Mouse (Mus musculus) C2C12 (cell line): ENCODE data around the gene Rasal1. TPM values are rescaled to one million over a fixed set of nuclear protein-coding genes. Genes with fewer than 3 reads are reported as not detected.

ENCODE experiments used
- H3K27me3 ChIP-seq: one replicate; pipeline ENCODE4 v1.6.1; 2011; ENCODE audit not compliant: control insufficient read depth, insufficient read depth, insufficient read length
- H3K36me3 ChIP-seq: one replicate; pipeline ENCODE4 v1.6.1; 2011; ENCODE audit not compliant: control insufficient read depth, insufficient read depth
- H3K4me3 ChIP-seq: one replicate; pipeline ENCODE4 v1.5.1; 2011; ENCODE audit warnings: mild to moderate bottlenecking, control low read depth; ENCODE audit not compliant: poor library complexity, insufficient read depth, severe bottlenecking
- H3K79me2 ChIP-seq: one replicate; pipeline ENCODE4 v1.6.1; 2011; ENCODE audit not compliant: control insufficient read depth, insufficient read depth
- H3K79me3 ChIP-seq: one replicate; pipeline ENCODE4 v1.6.1; 2011; ENCODE audit warnings: low read depth, control low read depth
- H3ac ChIP-seq: one replicate; pipeline ENCODE3; 2011; ENCODE audit warnings: low read depth; ENCODE audit not compliant: control insufficient read depth, insufficient read length
- CEBPB ChIP-seq: IDR thresholded peaks from one replicate; pipeline ENCODE4 v1.6.1; 2011; ENCODE audit warnings: low read depth, mild to moderate bottlenecking, control low read depth, moderate library complexity
- CTCF ChIP-seq: IDR thresholded peaks from one replicate; pipeline ENCODE4 v1.5.1; 2011; ENCODE audit not compliant: control insufficient read depth, insufficient read depth, insufficient read length
- FOSL1 ChIP-seq: IDR thresholded peaks from one replicate; pipeline ENCODE4 v1.8.0; 2011; ENCODE audit warnings: mild to moderate bottlenecking, low read length; ENCODE audit not compliant: poor library complexity, insufficient read depth, severe bottlenecking
- MAX ChIP-seq: IDR thresholded peaks from one replicate; pipeline ENCODE4 v1.6.1; 2011; ENCODE audit warnings: mild to moderate bottlenecking, control low read depth
- MYOD1 ChIP-seq: IDR thresholded peaks from one replicate; pipeline ENCODE4 v1.6.1; 2011; ENCODE audit warnings: low read depth; ENCODE audit not compliant: control insufficient read depth, insufficient read length
- MYOG ChIP-seq: IDR thresholded peaks from one replicate; pipeline ENCODE4 v1.6.1; 2011; ENCODE audit not compliant: control insufficient read depth, insufficient read length; ENCODE audit errors: extremely low read depth
- USF1 ChIP-seq: IDR thresholded peaks from one replicate; pipeline ENCODE4 v1.6.1; 2011; ENCODE audit warnings: low read depth, mild to moderate bottlenecking, control low read depth, moderate library complexity
- polyA plus RNA-seq: library from polyadenylated mRNA; unstranded; fragments of >200 nt; fragmentation: generic; extraction: Trizol; gene quantifications from one replicate; pipeline ENCODE4 v1.2.1, GENCODE M21; 2012; ENCODE audit warnings: missing spikeins

Rasal1 gene
- polyA plus RNA-seq, 1 experiment, result not detected

DNA sequence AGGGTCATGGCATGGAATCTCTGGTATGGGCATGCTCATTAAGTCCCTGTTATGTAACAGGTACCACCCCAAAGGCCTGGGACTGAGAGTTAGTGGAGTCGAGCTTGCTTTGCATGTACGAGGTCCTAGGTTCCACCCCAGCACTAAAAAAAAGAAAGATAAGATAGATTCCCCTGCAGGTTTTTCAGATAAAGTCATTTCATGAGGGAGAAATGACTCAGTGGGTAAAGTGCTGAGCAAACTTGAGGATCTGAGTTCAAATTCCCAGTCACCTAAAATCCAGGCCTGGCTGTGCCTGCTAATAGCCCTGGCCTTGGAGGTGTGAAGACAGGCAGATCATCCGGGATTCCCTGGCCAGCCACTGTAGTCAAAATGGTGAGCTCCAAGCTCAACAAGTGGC, 23.3 kb downstream of the Rasal1 start:
- Histone ChIP-seq H3K36me3 (no peaks in the 10 kb centered on the region), H3K27me3 (peaks cover 24% of the 10 kb centered on the region), H3K79me2 (no peaks in the 10 kb centered on the region), H3K4me3 (no peak overlapping the region), H3K79me3 (no peaks in the 10 kb centered on the region), H3ac (no peak overlapping the region)
- TF ChIP-seq MAX (no peak), MYOD1 (no peak), USF1 (no peak), FOSL1 (no peak), MYOG (no peak), CEBPB (no peak), CTCF (no peak)

DNA sequence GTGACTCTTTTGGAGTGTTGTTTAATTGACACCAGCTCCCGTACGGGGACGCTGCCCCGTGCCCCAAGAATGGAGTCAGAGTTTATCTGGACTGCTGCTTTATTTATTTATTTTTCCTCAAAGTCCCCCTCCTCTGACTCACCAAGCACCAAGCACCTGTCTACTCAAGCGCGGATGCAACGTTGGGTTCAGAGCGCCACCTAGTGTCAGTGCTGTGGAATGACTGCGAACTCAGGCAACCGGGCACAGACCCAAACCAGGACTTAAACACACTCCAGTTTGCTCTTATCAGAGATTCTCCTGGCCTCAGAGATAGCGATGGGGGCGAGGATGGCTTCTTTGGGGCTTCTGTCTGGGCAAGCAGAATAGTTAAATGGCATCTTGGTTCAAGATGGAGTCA, 25.0 kb downstream of the Rasal1 start:
- Histone ChIP-seq H3K4me3 (no peak overlapping the region), H3K27me3 (peaks cover 24% of the 10 kb centered on the region), H3K36me3 (no peaks in the 10 kb centered on the region), H3K79me3 (no peaks in the 10 kb centered on the region), H3ac (no peak overlapping the region), H3K79me2 (no peaks in the 10 kb centered on the region)
- peak; percentile 92 for TF ChIP-seq CTCF
- TF ChIP-seq MYOD1, result peak; percentile 40
- TF ChIP-seq MAX, result no peak
- no peak for TF ChIP-seq USF1

DNA sequence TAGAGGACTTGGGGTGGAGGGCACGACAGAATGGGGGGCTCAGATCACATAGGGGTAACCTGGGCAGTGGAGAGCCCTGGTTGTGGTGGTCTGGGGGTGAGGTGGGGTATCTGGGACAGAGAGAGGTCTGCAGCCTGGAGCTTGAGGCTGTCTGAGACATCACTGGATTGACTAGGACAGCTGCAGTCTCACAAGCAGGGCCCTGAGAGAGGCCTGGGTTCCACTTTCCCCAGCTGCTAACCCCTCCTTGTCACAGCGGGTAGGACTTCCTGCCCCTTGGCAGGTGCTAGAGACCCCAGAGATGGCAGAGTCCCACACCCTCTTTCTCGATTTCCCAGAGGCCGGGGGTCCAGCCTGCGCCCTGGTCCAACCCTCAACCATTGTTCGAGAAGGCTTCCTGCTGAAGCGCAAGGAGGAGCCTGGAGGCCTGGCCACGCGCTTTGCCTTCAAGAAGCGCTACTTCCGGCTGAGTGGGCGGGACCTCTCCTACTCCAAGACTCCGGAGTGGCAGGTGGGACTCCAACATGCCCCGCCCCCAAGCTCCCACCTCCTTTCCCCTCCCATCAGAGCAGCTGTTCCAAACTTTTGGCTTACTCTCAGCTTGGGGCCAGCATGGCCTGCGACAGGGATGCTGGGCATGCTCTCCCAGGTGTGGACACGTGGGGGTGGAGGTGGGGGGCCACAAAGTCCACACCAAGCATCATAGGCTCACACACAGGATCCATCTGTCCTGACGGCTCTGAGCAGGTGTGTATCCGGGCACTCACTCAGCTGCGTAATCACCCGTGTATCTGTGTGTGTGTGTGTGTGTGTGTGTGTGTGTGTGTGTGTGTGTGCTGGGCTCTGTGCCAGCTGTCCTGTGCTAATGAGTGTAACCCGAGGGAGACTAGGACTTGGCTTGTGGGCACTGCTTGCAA, 25.9 kb downstream of the Rasal1 start:
- Histone ChIP-seq H3K4me3 (no peak overlapping the region), H3K36me3 (no peaks in the 10 kb centered on the region), H3K27me3 (peaks cover 23% of the 10 kb centered on the region), H3K79me3 (no peaks in the 10 kb centered on the region), H3K79me2 (no peaks in the 10 kb centered on the region), H3ac (no peak overlapping the region)
- no peak for TF ChIP-seq MYOD1
- TF ChIP-seq MYOG, result no peak
- no peak for TF ChIP-seq FOSL1
- no peak for TF ChIP-seq CEBPB
- TF ChIP-seq USF1, result no peak
- TF ChIP-seq MAX, result no peak
- TF ChIP-seq CTCF, result no peak

DNA sequence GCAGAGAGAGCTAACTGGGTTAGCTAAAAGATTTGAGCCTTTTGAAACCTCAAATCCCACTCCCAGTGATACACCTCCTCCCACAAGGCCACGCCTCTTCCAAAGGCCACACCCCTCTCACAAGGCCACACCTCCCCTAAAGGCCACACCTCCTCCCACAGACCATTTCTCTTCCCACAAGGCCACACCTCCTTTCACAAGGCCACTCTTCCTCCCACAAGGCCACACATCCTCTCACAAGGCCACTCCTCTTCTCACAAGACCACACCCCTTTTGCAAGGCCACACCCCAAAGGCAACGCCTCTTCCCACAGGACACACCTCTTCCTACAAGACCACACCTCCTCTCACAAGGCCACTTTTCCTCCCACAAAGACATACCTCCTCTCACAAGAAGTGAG, 28.9 kb downstream of the Rasal1 start:
- H3ac ChIP-seq, result no peak overlapping the region
- H3K79me3 ChIP-seq, result no peaks in the 10 kb centered on the region
- H3K79me2 ChIP-seq, result no peaks in the 10 kb centered on the region
- no peak overlapping the region for H3K4me3 ChIP-seq
- TF ChIP-seq MAX (no peak), USF1 (no peak), FOSL1 (no peak), CEBPB (no peak)
- H3K27me3 ChIP-seq, result peaks cover 29% of the 10 kb centered on the region
- no peaks in the 10 kb centered on the region for H3K36me3 ChIP-seq

DNA sequence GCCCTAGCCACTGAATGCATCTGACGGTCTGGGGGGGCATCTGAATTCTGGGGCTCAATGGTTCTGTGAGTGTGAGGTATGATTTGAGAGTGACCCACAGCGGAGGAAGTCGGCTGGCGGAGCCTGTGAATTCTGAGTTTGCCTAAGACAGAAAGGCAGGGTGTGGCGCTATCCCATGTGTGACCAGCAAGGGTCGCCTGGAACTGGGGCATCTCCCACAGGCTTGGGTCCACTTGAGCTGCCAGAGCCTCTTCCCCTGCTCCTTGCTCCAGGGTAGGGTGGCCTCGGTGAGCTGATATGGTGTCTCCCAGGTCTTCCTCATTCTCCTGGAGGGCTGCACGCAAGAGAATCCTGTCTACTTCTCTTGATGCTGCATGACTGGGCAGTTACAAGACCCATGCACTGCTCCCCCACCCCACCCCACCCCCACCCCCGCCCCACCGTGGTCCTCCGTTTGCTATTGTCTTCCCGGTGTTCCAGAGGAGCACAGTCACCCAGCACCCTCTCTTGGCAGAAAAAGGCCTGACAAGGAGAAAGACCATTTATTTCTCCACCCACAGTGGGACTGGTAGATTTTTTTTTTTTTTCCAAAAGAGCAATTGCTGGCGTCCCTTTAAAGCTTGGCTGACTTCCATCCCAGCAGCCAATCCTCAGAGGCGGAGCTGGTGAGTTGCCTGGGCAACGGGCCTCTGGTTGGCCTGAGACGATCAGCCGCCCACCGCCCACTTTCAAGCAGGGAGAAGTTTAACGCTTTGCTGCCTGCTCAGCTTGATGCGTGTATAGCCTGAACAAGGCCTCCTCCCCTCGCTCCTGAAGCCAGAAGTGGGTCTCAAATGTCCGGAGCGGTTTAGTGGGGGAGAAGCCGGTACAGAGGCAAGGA, 31.3 kb downstream of the Rasal1 start:
- H3K36me3 ChIP-seq, result no peaks in the 10 kb centered on the region
- TF ChIP-seq MAX, result no peak
- H3K79me2 ChIP-seq, result no peaks in the 10 kb centered on the region
- peaks cover 40% of the 10 kb centered on the region for H3K27me3 ChIP-seq
- H3K79me3 ChIP-seq, result no peaks in the 10 kb centered on the region
- H3ac ChIP-seq, result no peak overlapping the region
- no peak overlapping the region for H3K4me3 ChIP-seq

DNA sequence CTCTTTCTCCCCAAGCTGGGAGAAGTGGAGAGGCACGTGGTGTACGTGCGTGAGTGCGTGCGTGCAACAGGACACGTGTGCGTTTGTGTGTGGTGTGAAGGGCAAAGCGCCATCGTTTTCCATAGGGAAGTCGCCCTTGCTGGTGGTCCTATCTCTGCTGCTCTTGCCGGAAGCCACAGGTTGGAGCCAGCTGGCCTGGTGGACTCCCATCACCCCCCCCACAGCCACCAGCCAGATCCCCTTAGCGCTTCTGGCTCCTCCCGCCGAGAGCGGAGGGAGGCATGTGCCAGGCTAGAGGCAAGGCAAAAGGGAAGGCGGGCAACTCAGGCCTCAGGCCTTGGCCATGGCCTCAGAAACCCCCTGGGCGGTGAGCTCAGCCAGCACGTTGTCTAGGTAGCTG, 32.3 kb downstream of the Rasal1 start:
- Histone ChIP-seq H3K27me3 (peaks cover 40% of the 10 kb centered on the region), H3K36me3 (no peaks in the 10 kb centered on the region), H3K4me3 (no peak overlapping the region), H3K79me2 (no peaks in the 10 kb centered on the region), H3ac (no peak overlapping the region), H3K79me3 (no peaks in the 10 kb centered on the region)
- TF ChIP-seq CTCF, result no peak
